Mouse (Mus musculus) hindbrain, embryonic 14.5 days (tissue): ENCODE data around the gene 1700056E22Rik. TPM values are rescaled to one million over a fixed set of nuclear protein-coding genes. Genes with fewer than 3 reads are reported as not detected.

Source experiments
- ATAC-seq: fragments of 200-750 bp; cut with Nextera tagmentation; 2 replicates; pipeline ENCODE4 v1.8.0; 2017; ENCODE audit warnings: moderate number of reproducible peaks, mild to moderate bottlenecking, moderate TSS enrichment, moderate library complexity; ENCODE audit not compliant: low FRiP score
- DNase-seq: peaks from one replicate; pipeline ENCODE4 v3.0.0-alpha.2; 2015; ENCODE audit warnings: low spot score
- H3K27ac ChIP-seq: fragments of 300-500 bp; sonication (generic); 2 replicates; pipeline ENCODE4 v1.5.1; 2014; ENCODE audit warnings: mild to moderate bottlenecking, moderate library complexity
- H3K27me3 ChIP-seq: fragments of 300-500 bp; sonication (generic); 2 replicates; pipeline ENCODE4 v1.6.1; 2014; ENCODE audit warnings: mild to moderate bottlenecking, low read length, mixed read lengths; ENCODE audit not compliant: control insufficient read depth, insufficient read depth
- H3K36me3 ChIP-seq: fragments of 300-500 bp; sonication (generic); replicated peaks from 2 replicates; pipeline ENCODE4 v1.6.1; 2014; ENCODE audit not compliant: control insufficient read depth, insufficient read depth
- H3K4me1 ChIP-seq: fragments of 300-500 bp; sonication (generic); replicated peaks from 2 replicates; pipeline ENCODE4 v1.6.1; 2014; ENCODE audit warnings: antibody characterized with exemption, low read length, mixed read lengths; ENCODE audit not compliant: control insufficient read depth, insufficient read depth
- H3K4me2 ChIP-seq: fragments of 300-500 bp; sonication (generic); replicated peaks from 2 replicates; pipeline ENCODE4 v1.6.1; 2014; ENCODE audit warnings: mild to moderate bottlenecking, moderate library complexity
- H3K4me3 ChIP-seq: fragments of 300-500 bp; sonication (generic); replicated peaks from 2 replicates; pipeline ENCODE4 v1.5.1; 2014; ENCODE audit warnings: mild to moderate bottlenecking, low read length
- H3K9ac ChIP-seq: fragments of 300-500 bp; sonication (generic); 2 replicates; pipeline ENCODE4 v1.6.1; 2014
- H3K9me3 ChIP-seq: fragments of 300-500 bp; sonication (generic); 2 replicates; pipeline ENCODE4 v1.6.1; 2016; ENCODE audit warnings: low read length; ENCODE audit not compliant: control insufficient read depth
- WGBS: fragments of 180-500 bp; shearing (Covaris S2); extraction: QIAGEN DNeasy Blood & Tissue Kit; methylation state at CpG from one replicate; pipeline ENCODE4 v1.1.7; 2014; 5-methylcytosine and 5-hydroxymethylcytosine counted together
- polyA plus RNA-seq: library from polyadenylated mRNA; unstranded; fragments of >200 nt; fragmentation: Nextera tagmentation; extraction: Ambion mirVana; gene quantifications from 2 replicates; pipeline ENCODE4 v1.2.1, GENCODE M21; 2014

The 1700056E22Rik gene
- polyA plus RNA-seq, 1 experiment from 2014 or later = 0.75 TPM

DNA sequence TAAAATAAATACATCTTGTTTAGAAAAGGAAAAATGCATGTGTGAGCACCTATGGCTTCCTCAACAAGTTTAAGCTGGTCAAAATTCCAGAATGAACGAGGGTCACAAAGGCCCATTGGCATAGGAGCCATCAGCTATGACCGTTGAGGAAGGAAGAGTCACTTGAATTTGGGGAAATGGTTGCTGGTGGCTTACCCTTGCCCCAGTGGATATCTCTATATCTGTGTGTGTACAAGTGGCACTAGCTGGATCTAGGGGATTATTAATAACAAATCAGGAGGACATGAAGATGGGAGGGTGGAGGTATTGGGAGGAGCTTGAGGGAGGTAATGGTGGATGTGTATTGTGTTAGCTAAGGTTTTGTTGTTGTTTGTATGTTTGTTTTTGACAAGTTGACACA lies 42.2 kb downstream of the 1700056E22Rik start:
- WGBS = 95% methylated on average over 2 of the region's 2 CpGs
- Histone ChIP-seq H3K4me2 (no peak overlapping the region), H3K4me3 (no peak overlapping the region), H3K27ac (no peak overlapping the region), H3K27me3 (no peaks in the 10 kb centered on the region), H3K9ac (no peak overlapping the region), H3K36me3 (no peaks in the 10 kb centered on the region), H3K4me1 (no peaks in the 10 kb centered on the region), H3K9me3 (no peaks in the 10 kb centered on the region)
- DNase-seq (no peak), ATAC-seq (no peak)

DNA sequence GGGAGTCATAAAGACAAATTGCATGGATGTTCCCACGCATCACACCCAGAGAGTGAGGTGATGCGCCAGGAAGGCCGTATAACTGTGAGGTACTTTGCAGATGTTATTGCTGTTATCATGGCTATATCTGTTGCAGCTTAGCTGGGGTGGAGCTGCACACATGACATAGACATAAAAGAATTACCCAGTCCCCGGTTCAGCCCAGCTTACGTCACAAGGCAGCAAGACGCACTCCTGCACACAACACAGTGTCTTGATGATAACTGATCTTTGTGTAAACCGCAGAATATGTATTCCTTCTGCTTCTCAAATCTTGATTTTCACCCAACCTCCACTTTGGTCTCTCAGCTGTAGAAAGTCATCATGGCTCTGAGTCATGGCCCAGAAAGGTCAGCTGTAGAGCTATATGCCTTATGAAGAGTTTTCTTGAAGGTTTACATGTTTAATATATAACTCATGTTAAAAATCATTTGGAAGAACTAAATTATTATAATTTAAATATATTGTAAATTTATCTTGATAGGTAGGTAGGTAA lies 46.3 kb downstream of the 1700056E22Rik start:
- no peak for ATAC-seq
- H3K27me3 ChIP-seq = no peaks in the 10 kb centered on the region
- H3K4me3 ChIP-seq = no peak overlapping the region
- DNase-seq = no peak
- no peak overlapping the region for H3K9ac ChIP-seq
- H3K4me2 ChIP-seq = no peak overlapping the region
- no peaks in the 10 kb centered on the region for H3K36me3 ChIP-seq
- H3K27ac ChIP-seq = no peak overlapping the region
- no peaks in the 10 kb centered on the region for H3K4me1 ChIP-seq
- WGBS = 97% methylated on average over 7 of the region's 7 CpGs
- no peaks in the 10 kb centered on the region for H3K9me3 ChIP-seq

Other genes starting within 250 kb of the 1700056E22Rik start
- 4.4 and 5.2 TPM in 2 replicates for gene Dusp10, start 21.0 kb downstream of the 1700056E22Rik start, polyA plus RNA-seq